Mouse (Mus musculus): Measurements from ENCODE around the gene Pnmal2. TPM values are rescaled to one million over a fixed set of nuclear protein-coding genes. Genes with fewer than 3 reads are reported as not detected.

Gene Pnmal2
- polyA plus RNA-seq, 1 experiment from 2014 or later = 23.4 TPM

DNA sequence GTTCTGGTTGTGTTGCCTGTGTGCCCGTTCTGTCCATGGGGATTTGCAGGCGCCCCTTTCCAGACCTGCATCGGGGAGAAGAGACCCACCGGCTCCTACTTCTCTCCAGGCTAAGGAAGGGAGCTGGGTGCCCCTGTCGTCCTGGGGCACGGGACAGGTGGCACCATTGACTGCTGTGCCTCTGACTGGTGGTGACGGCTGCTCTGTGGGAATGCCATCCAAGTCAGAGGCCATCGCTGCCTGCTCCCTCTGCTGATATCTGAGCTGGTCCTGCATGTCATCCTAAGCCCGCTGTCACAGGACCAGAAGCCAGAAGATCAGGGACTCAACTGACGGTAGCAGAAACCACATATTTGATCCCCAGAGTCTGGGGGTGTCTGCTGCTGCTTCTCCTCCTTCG lies 35.6 kb upstream of the Pnmal2 start:
- Histone ChIP-seq H3K9ac (no peak overlapping the region; the same call in 1 of the 2 replicates), H3K27me3 (no peaks in the 10 kb centered on the region), H3K36me3 (peaks cover under 1% of the 10 kb centered on the region; the same call in 1 of the 2 replicates), H3K27ac (no peak overlapping the region), H3K4me2 (replicated peaks) (no peak overlapping the region), H3K9me3 (no peaks in the 10 kb centered on the region), H3K4me3 (no peak overlapping the region), H3K4me1 (peaks cover 54% of the 10 kb centered on the region)
- WGBS = 64% methylated on average over 11 of the region's 11 CpGs
- no peak for ATAC-seq (ENCODE audit: low FRiP score, low read depth)

DNA sequence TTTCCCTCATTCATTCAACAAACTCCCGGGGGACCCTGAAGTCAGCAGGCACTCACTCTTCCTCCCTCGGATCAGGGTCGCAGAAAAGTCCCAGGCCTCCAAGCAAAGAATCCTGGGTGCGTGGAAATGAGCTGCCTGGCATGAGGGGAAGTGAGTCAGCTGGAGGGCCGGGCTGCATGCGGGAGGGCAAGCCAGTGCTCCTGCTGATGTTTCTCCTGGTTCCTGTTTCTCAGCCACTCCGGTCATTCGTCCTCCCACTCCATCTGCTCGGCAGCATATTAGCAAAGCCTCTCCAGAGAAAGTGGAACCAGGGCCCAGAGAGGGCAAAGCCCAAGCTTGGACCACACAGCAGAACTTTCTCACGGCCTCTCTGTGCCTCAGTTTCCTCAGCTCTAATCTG lies 34.6 kb upstream of the Pnmal2 start:
- Histone ChIP-seq H3K27me3 (no peaks in the 10 kb centered on the region), H3K4me1 (peaks cover 54% of the 10 kb centered on the region), H3K4me3 (no peak overlapping the region), H3K27ac (no peak overlapping the region), H3K36me3 (peaks cover 11% of the 10 kb centered on the region), H3K9me3 (no peaks in the 10 kb centered on the region), H3K9ac (no peak overlapping the region; the same call in 1 of the 2 replicates), H3K4me2 (replicated peaks) (no peak overlapping the region)
- WGBS = 41% methylated on average over 10 of the region's 10 CpGs
- ATAC-seq (ENCODE audit: low FRiP score, low read depth) = no peak

DNA sequence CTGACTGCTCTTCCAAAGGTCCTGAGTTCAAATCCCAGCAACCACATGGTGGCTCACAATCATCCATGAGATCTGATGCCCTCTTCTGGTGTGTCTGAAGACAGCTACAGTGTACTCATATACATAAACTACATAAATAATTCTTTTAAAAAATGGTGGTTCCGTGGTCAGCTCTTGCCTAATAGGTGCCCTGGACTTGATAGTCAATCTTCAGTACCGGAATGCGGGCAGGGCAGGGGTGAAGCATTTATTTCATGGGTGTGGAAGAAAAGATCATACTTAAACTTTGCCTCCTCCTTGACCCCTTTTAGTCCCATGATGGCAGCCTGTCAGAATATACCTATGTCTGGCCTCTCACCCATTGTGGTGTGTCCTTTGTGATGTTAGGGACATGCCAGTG lies 32.6 kb upstream of the Pnmal2 start:
- peaks cover 36% of the 10 kb centered on the region for H3K4me1 ChIP-seq
- H3K9ac ChIP-seq = no peak overlapping the region
- H3K9me3 ChIP-seq = no peaks in the 10 kb centered on the region
- 87% methylated on average over 3 of the region's 3 CpGs for WGBS
- no peak overlapping the region; the same call in 1 of the 2 replicates for H3K27ac ChIP-seq
- H3K4me2 ChIP-seq (replicated peaks) = no peak overlapping the region
- H3K27me3 ChIP-seq = no peaks in the 10 kb centered on the region
- H3K36me3 ChIP-seq = peaks cover 30% of the 10 kb centered on the region
- no peak overlapping the region for H3K4me3 ChIP-seq
- ATAC-seq (ENCODE audit: low FRiP score, low read depth) = no peak

DNA sequence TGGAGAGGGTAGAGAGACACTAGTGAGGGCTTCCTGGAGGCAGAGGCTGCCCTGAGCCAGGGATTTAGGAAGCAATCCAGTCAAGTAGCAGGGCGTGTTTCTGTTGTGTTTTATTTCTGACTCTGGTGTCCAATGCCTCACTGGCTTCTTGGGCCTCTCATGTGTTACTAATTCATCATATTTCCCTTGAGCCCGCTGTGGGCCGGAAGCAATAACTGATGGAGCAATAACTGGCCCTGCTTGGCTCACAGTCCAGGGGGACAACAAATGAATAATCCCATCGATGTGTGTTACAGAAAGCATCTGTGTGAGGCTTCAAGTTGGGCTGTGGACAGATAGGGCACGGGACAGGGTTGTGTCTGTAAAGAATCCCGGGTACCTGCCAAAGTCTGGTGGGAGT lies 32.1 kb upstream of the Pnmal2 start:
- Histone ChIP-seq H3K27me3 (no peaks in the 10 kb centered on the region), H3K9me3 (no peaks in the 10 kb centered on the region), H3K27ac (no peak overlapping the region; the same call in 1 of the 2 replicates), H3K4me1 (peaks cover 34% of the 10 kb centered on the region), H3K4me3 (no peak overlapping the region), H3K9ac (no peak overlapping the region), H3K36me3 (peaks cover 35% of the 10 kb centered on the region), H3K4me2 (replicated peaks) (no peak overlapping the region)
- 50% methylated on average over 6 of the region's 6 CpGs for WGBS
- no peak for ATAC-seq (ENCODE audit: low FRiP score, low read depth)

DNA sequence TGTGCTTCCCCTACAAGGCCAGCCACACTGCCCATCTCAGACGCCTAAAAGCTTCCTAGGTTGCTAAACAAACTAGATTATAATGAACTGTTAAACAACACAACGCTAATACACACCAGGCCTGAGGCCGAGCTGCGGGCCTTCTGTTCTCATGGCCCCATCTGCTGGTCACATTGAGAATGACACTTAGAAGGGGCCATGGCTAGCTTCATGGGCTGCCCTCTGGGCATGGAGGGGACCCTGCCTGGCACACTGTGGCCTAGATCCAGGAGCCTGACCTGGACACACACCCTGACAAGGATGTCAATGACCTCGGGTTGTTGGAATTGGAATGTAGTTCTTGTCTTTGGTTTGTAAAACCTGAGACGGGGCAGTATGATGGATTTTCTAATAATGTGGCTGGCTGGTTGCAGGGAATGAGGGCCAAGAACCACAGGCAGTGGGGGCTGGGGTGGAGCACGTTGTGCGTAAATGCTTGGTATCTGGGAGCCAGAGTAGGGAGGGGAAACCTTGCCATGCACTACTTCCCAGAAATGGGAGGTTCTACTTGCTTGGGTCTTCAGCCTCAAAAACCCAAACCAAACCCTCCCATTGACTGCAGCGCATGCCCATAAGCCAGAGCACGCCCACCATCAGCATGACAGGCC lies 30.6 kb upstream of the Pnmal2 start:
- 35% methylated on average over 10 of the region's 10 CpGs for WGBS
- Histone ChIP-seq H3K9ac (no peak overlapping the region), H3K4me3 (no peak overlapping the region), H3K4me1 (peaks cover 27% of the 10 kb centered on the region), H3K9me3 (no peaks in the 10 kb centered on the region), H3K27me3 (no peaks in the 10 kb centered on the region), H3K4me2 (replicated peaks) (no peak overlapping the region), H3K36me3 (peaks cover 50% of the 10 kb centered on the region), H3K27ac (no peak overlapping the region)
- ATAC-seq (ENCODE audit: low FRiP score, low read depth) = peak; percentile 66

DNA sequence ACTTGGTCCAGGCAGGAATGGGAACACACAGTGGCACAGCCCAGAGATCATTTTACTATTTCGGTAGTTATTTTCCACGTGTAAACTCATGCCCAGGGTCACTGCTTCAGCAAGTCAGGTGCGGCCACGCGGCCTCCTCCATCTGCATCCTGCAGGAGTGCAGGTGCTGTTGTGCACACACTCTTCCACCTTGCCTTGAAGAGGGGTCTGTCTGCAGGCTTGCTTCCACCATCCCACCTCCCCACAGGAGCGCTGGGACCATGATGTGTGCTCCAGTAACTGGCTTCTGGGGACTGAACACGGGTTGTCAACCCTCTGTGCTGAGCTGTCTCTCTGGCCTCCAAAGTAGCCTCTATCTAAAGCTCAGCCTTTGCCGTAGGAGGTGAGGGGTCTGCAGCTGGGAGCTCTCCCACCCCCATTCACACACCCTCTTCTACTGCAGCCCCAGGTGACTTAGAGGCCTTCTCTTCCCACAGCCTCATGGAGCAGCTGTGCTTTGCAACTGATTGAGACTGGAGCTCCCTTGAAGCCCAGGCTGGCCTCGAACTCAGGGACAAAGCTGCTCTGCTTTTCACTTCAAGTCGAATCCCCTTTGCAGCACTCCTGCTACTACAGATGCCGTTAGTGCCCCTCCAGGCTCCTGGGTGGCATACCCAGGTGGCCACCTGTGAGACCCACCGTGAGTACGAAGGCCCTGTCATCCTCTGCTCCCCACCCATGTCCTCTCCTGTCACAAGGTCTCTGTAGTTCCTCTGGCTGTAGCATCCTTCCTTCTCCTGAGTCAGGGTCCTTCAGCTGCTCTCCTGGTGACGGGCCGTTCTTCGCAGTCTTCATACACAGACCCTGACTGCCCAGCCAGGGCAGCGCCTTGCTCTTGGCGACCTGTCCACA lies 29.8 kb upstream of the Pnmal2 start:
- Histone ChIP-seq H3K4me3 (no peak overlapping the region), H3K9ac (no peak overlapping the region), H3K4me1 (peaks cover 26% of the 10 kb centered on the region), H3K36me3 (peaks cover 58% of the 10 kb centered on the region), H3K27me3 (no peaks in the 10 kb centered on the region), H3K27ac (no peak overlapping the region), H3K9me3 (no peaks in the 10 kb centered on the region), H3K4me2 (replicated peaks) (no peak overlapping the region)
- 84% methylated on average over 18 of the region's 18 CpGs for WGBS
- ATAC-seq (ENCODE audit: low FRiP score, low read depth) = no peak

DNA sequence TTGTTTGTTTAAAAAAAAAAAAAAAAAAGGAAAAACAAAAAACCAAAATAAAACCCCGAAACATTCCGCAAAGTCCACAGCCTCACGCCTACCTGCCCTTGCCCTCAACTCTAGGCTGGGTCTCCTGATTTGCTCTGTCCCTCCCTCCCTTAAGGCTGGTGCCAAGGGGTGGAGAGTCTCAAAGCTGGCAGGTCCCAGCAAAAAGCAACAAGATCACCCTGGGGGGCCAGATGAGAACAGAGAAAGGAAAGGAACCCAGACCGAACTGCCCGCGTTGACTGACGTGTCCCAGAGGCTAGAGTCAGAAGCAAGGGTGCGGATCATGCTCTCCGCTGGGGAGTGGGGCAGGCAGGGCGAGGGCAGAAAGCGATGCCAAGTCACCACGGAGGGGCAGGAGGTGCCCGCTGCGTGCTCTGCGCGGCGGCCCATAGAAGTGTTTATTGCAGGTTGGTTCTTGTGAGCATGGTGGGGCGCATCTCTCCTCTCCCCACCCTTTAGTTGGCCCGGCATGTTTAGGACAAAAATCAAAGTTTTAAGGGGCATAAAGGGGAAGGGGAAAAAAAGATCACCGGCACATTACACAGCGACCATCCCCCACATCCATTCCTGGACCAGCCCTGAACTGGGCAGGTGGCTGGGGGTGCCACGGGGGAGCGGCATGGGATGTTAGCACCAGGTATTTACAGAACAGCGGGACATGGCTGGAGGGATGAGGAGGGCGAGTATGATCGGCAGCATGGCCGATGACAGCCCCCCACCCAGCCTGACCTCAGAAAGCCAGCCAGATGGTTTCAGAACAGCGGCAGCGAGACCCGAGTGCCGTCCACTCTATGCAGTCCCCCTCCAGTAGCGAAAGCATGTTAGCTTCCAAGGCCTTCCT lies 28.8 kb upstream of the Pnmal2 start:
- H3K27me3 ChIP-seq = no peaks in the 10 kb centered on the region
- peaks cover 32% of the 10 kb centered on the region for H3K4me1 ChIP-seq
- no peak for ATAC-seq (ENCODE audit: low FRiP score, low read depth)
- no peak overlapping the region for H3K27ac ChIP-seq
- H3K9ac ChIP-seq = no peak overlapping the region
- no peak overlapping the region for H3K4me2 ChIP-seq (replicated peaks)
- H3K9me3 ChIP-seq = no peaks in the 10 kb centered on the region
- 90% methylated on average over 32 of the region's 32 CpGs for WGBS
- H3K36me3 ChIP-seq = peaks cover 61% of the 10 kb centered on the region
- no peak overlapping the region for H3K4me3 ChIP-seq

DNA sequence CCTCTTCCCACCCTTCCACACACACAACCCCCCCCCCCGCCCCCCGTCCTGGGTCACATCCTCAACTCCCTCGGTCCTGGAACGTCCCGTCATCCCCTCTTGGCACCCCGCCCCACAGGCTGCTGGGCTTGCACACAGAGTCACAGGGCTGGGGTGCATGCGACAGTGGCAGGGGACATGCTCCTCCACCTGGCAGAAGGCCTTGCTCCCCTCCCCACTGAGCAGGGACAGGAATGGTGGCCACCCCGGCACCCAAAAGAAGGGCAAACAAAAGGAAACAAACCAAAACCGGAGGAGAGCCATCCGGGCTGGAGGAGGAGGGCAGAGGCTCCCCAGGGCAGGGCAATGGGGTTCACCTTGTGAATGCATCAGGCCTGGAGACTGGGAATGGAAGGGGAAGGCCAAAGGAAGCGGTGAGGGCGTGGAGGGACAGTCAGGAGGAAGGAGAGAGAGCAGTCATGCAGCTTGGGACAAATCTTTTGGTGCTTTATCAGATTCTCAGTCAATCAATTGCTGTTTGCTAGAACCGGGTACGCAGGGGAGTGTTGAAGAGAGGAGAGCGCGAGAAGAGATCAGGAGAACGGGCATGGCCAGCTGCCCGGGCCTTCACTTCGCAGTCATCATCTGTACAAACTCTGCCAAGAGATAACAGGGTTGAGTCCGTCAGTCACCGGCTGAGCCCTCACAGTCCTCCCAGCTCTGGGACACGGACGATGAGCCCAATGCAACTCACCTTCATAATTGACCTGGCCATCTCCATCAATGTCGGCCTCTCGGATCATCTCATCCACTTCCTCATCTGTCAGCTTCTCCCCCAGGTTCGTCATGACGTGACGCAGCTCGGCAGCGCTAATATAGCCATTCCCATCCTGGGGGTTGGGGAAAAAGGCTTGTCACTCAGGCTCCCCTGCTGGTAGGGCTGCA lies 27.9 kb upstream of the Pnmal2 start:
- no peak overlapping the region for H3K4me2 ChIP-seq (replicated peaks)
- WGBS = 89% methylated on average over 30 of the region's 30 CpGs
- no peak for ATAC-seq (ENCODE audit: low FRiP score, low read depth)
- H3K9ac ChIP-seq = no peak overlapping the region
- no peak overlapping the region for H3K27ac ChIP-seq
- H3K4me3 ChIP-seq = no peak overlapping the region
- H3K36me3 ChIP-seq = peaks cover 61% of the 10 kb centered on the region
- peaks cover 41% of the 10 kb centered on the region for H3K4me1 ChIP-seq
- H3K9me3 ChIP-seq = no peaks in the 10 kb centered on the region
- no peaks in the 10 kb centered on the region for H3K27me3 ChIP-seq

DNA sequence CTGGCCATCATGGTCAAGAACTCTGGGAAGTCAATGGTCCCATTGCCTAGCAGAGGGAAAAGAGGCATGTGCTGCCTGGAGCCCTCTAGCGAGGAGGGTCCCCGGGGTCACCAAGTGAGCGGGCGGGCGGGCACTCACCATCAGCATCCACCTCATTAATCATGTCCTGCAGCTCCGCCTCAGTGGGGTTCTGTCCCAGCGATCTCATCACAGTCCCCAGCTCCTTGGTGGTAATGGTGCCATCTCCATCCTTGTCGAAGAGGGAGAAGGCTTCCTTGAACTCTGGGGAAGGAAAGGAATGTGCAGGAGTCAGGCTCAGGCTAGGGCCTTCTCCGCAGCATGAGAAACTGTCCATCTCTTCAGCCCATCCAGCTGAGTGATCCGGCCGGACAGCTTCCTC lies 27.0 kb upstream of the Pnmal2 start:
- 70% methylated on average over 11 of the region's 11 CpGs for WGBS
- Histone ChIP-seq H3K4me2 (replicated peaks) (no peak overlapping the region), H3K9me3 (no peaks in the 10 kb centered on the region), H3K36me3 (peaks cover 61% of the 10 kb centered on the region), H3K27ac (no peak overlapping the region), H3K9ac (no peak overlapping the region), H3K27me3 (no peaks in the 10 kb centered on the region), H3K4me3 (no peak overlapping the region), H3K4me1 (peaks cover 43% of the 10 kb centered on the region)
- ATAC-seq (ENCODE audit: low FRiP score, low read depth) = no peak

DNA sequence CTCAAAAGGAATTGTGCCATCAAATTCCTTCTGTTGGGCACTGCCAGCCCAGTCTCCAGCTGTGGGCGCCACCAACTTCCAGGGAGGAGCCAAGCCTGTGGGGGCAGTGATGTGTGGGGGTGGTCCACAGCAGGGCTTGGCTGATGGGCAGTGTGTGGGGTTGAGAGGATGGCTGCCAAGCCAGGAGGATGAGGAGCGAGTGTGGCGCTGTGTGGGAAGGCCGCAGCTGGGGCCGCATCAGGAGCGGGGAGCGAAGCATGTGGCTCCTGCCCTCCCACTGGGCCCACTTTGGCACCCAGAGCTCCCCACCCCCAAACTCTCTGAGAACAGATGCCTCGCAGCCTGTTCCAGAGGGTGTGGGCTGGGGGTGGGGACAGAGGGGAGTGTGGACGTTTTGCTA lies 26.5 kb upstream of the Pnmal2 start:
- no peak overlapping the region for H3K27ac ChIP-seq
- H3K9ac ChIP-seq = no peak overlapping the region
- no peaks in the 10 kb centered on the region for H3K9me3 ChIP-seq
- H3K4me3 ChIP-seq = no peak overlapping the region
- H3K4me2 ChIP-seq (replicated peaks) = no peak overlapping the region
- WGBS = 75% methylated on average over 9 of the region's 9 CpGs
- no peaks in the 10 kb centered on the region for H3K27me3 ChIP-seq
- peaks cover 61% of the 10 kb centered on the region for H3K36me3 ChIP-seq
- ATAC-seq (ENCODE audit: low FRiP score, low read depth) = no peak
- H3K4me1 ChIP-seq = peaks cover 43% of the 10 kb centered on the region

DNA sequence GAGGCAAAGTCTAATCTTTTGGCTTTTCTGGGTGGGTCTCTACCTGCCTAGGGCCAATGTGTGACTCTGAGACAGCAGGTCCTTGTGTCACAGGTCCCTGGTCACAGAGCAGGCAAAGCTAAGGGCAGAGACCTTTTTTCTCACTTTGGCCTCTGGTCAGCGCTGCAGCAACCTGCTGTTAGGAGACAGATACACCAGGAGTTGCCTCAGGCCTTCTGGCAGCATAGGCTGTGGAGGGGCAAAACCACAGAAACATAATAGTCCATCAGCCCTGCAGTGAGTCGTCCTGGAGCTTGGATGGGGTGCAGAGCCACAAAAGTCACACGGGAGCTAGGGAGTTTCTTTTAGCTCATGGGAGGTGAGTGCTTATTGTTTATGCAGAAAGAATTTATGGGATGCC lies 25.8 kb upstream of the Pnmal2 start:
- H3K4me2 ChIP-seq (replicated peaks) = no peak overlapping the region
- H3K9ac ChIP-seq = no peak overlapping the region
- H3K36me3 ChIP-seq = peaks cover 61% of the 10 kb centered on the region
- 77% methylated on average over 3 of the region's 3 CpGs for WGBS
- no peak overlapping the region for H3K4me3 ChIP-seq
- H3K4me1 ChIP-seq = peaks cover 40% of the 10 kb centered on the region
- H3K9me3 ChIP-seq = no peaks in the 10 kb centered on the region
- no peak for ATAC-seq (ENCODE audit: low FRiP score, low read depth)
- H3K27ac ChIP-seq = no peak overlapping the region
- no peaks in the 10 kb centered on the region for H3K27me3 ChIP-seq
